Mouse (Mus musculus) ES-Bruce4 (cell line): ENCODE measurements around the gene Pnpt1.

Experiments used
- CTCF ChIP-seq: IDR thresholded peaks from one replicate; pipeline ENCODE4 v1.8.1; 2011; ENCODE audit warnings: low read depth, low read length
- EP300 ChIP-seq: IDR thresholded peaks from 2 replicates; pipeline ENCODE4 v1.6.1; 2011; ENCODE audit warnings: low read depth, low read length; ENCODE audit not compliant: insufficient read depth
- POLR2A ChIP-seq: IDR thresholded peaks from one replicate; pipeline ENCODE4 v1.8.1; 2011; ENCODE audit warnings: low read length; ENCODE audit not compliant: insufficient read depth

- TF ChIP-seq POLR2A (no peak), CTCF (no peak), EP300 (no peak)
These were observed 58.4 kb downstream of the Pnpt1 start for GRCm38 (mm10) chr11:29188981-29189380.
